Mouse (Mus musculus) stomach, postnatal 0 days (tissue): ENCODE data around the gene Slco1a1. TPM values are rescaled to one million over a fixed set of nuclear protein-coding genes. Genes with fewer than 3 reads are reported as not detected.

Experiments used
- ATAC-seq: fragments of 200-750 bp; cut with Nextera tagmentation; 2 replicates; pipeline ENCODE4 v1.8.0; 2017; ENCODE audit not compliant: low FRiP score, low TSS enrichment
- DNase-seq: peaks from one replicate; pipeline ENCODE4 v3.0.0-alpha.2; 2016; ENCODE audit warnings: low spot score
- H3K27ac ChIP-seq: fragments of 300-500 bp; sonication (generic); replicated peaks from 2 replicates; pipeline ENCODE4 v1.5.1; 2014; ENCODE audit warnings: mild to moderate bottlenecking, control low read depth
- H3K27me3 ChIP-seq: fragments of 300-500 bp; sonication (generic); 2 replicates; pipeline ENCODE4 v1.6.1; 2014; ENCODE audit warnings: low read length; ENCODE audit not compliant: control insufficient read depth, insufficient read depth
- H3K36me3 ChIP-seq: fragments of 300-500 bp; sonication (generic); 2 replicates; pipeline ENCODE4 v1.6.1; 2014; ENCODE audit warnings: low read length, mixed read lengths; ENCODE audit not compliant: control insufficient read depth, insufficient read depth
- H3K4me1 ChIP-seq: fragments of 300-500 bp; sonication (generic); replicated peaks from 2 replicates; pipeline ENCODE4 v1.6.1; 2014; ENCODE audit warnings: antibody characterized with exemption; ENCODE audit not compliant: control insufficient read depth, insufficient read depth
- H3K4me2 ChIP-seq: fragments of 300-500 bp; sonication (generic); replicated peaks from 2 replicates; pipeline ENCODE4 v1.6.1; 2014; ENCODE audit warnings: low read depth, mild to moderate bottlenecking, control low read depth, moderate library complexity
- H3K4me3 ChIP-seq: fragments of 300-500 bp; sonication (generic); 2 replicates; pipeline ENCODE4 v1.5.1; 2014; ENCODE audit warnings: low read depth, low read length, control low read depth
- H3K9ac ChIP-seq: fragments of 300-500 bp; sonication (generic); 2 replicates; pipeline ENCODE4 v1.6.1; 2014; ENCODE audit warnings: mild to moderate bottlenecking, low read length, control low read depth, mixed read lengths
- H3K9me3 ChIP-seq: fragments of 300-500 bp; sonication (generic); 2 replicates; pipeline ENCODE4 v1.6.1; 2016; ENCODE audit warnings: low read length; ENCODE audit not compliant: control insufficient read depth
- CTCF ChIP-seq: IDR thresholded peaks from 2 replicates; pipeline ENCODE4 v1.5.1; 2016; ENCODE audit warnings: antibody characterized with exemption, low read depth, mild to moderate bottlenecking, moderate library complexity
- EP300 ChIP-seq: optimal IDR thresholded peaks from 2 replicates; pipeline ENCODE3; 2016; ENCODE audit warnings: antibody characterized with exemption
- WGBS: fragments of 180-500 bp; shearing (Covaris S2); extraction: QIAGEN DNeasy Blood & Tissue Kit; methylation state at CpG from one replicate; pipeline ENCODE4 v1.1.7; 2014; 5-methylcytosine and 5-hydroxymethylcytosine counted together
- polyA plus RNA-seq: library from polyadenylated mRNA; unstranded; fragments of >200 nt; fragmentation: Nextera tagmentation; extraction: Ambion mirVana; gene quantifications from 2 replicates; pipeline ENCODE4 v1.2.1, GENCODE M21; 2015

Gene Slco1a1
- polyA plus RNA-seq, 1 experiment from 2014 or later = not detected

DNA sequence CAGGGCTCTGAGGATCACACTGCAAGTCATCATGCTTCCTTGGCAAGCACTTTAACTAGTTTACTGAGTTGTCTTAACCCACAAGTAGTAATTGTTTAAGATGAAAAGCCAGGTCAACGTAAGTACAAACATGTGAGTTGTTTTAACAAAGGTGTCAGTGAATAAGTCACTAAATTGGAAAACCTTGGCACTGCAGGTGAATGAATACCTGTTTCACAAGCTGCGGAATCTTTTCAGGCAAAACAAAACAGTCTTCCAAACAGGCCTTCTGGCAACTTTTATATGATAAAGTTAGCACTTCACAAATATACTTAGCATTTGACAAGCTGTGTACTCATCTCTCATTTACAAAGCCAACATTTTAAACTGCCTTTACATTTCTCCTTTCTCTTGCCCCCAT is 75.1 kb downstream of the Slco1a1 start:
- ATAC-seq = no peak
- Histone ChIP-seq H3K36me3 (no peaks in the 10 kb centered on the region), H3K4me2 (no peak overlapping the region), H3K27me3 (no peaks in the 10 kb centered on the region), H3K9ac (no peak overlapping the region), H3K4me1 (no peaks in the 10 kb centered on the region), H3K9me3 (no peaks in the 10 kb centered on the region), H3K27ac (no peak overlapping the region), H3K4me3 (no peak overlapping the region)
- DNase-seq = no peak
- 44% methylated on average over 2 of the region's 2 CpGs for WGBS
- TF ChIP-seq CTCF (no peak), EP300 (no peak)

DNA sequence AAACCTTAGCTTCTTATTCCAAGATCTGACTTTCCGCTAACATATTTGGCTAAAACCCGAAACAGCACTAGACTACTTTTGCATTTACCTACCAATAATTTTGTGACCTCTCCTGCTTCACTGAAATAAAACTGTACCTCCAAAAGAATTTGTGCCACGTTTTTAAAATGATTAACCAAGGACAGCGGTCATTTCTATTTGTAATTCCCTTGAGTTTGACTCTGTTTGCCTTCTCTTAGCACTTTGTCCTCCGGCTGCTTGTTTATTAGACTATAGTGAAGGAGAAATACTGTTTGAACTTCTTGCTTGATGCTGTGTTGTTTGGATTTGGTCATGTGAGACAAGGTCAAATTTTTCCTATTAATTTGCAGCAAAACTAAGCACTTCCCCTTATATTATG is 78.0 kb downstream of the Slco1a1 start:
- Histone ChIP-seq H3K4me3 (no peak overlapping the region), H3K4me1 (no peaks in the 10 kb centered on the region), H3K36me3 (no peaks in the 10 kb centered on the region), H3K4me2 (no peak overlapping the region), H3K27ac (no peak overlapping the region), H3K27me3 (no peaks in the 10 kb centered on the region), H3K9me3 (no peaks in the 10 kb centered on the region), H3K9ac (no peak overlapping the region)
- 66% methylated on average over 5 of the region's 5 CpGs for WGBS
- TF ChIP-seq CTCF (no peak), EP300 (no peak)
- DNase-seq (no peak), ATAC-seq (no peak)

DNA sequence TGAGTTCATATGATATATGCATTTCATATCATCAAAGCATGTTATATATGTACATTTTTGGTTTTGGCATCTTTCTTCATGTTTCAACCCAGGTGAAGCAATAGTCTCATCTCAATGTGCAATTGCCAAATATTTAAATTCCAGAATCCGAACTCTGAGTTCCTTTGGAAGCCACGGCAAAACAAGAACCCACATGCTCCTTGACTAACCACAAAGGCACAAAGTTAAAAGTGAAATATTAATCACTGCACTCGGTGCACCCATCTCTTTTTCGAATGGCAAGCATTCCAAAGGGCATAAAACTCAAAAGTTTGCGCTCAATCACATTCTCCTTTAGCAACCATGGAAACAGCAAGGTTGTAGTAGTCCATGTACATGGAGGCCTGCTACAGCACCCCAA is 80.7 kb downstream of the Slco1a1 start:
- ATAC-seq (no peak), DNase-seq (no peak)
- Histone ChIP-seq H3K4me2 (no peak overlapping the region), H3K36me3 (no peaks in the 10 kb centered on the region), H3K9me3 (no peaks in the 10 kb centered on the region), H3K27me3 (no peaks in the 10 kb centered on the region), H3K9ac (no peak overlapping the region), H3K27ac (no peak overlapping the region), H3K4me3 (no peak overlapping the region), H3K4me1 (no peaks in the 10 kb centered on the region)
- WGBS = 82% methylated on average over 5 of the region's 5 CpGs
- TF ChIP-seq EP300 = no peak
- TF ChIP-seq CTCF = no peak

DNA sequence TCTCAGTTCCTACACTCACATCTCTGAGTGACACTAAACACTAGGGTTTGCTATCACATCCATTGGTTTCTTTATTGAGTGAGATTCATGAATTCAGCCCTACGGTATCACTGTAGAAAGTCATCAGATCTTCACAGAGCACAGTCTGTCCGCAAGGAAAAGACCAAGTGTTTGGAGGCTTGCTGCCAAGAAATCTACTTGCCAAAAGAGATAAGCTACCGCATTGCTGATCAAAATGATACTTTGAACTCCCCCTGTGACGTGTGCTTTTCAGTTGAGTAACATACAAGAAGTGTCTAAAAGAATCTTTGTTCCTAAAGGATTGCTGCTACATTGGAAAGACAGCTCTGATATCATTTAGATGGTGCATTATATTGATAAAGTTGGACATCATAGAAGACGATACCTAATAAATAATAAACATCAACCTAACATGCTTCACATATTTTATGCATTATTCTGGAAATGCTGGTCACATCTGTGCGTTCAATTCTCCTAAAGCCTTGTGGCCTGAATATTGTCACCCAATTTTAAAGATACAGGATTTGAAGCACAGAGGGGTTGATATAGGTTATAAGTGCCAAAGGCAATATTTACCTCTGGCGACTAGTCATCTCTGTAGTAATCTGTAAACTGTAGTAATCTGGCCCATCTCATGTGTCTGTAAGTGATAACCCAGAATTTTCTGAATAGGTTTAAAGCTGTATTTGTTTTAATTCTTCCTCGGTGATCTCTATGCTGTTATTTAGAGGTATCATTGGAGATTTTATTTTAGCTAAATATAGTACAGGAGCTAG is 88.8 kb downstream of the Slco1a1 start:
- no peaks in the 10 kb centered on the region for H3K4me1 ChIP-seq
- H3K4me2 ChIP-seq = no peak overlapping the region
- H3K27ac ChIP-seq = no peak overlapping the region
- no peak overlapping the region for H3K9ac ChIP-seq
- no peak for DNase-seq
- no peak overlapping the region for H3K4me3 ChIP-seq
- TF ChIP-seq EP300 (no peak), CTCF (no peak)
- H3K27me3 ChIP-seq = no peaks in the 10 kb centered on the region
- no peaks in the 10 kb centered on the region for H3K9me3 ChIP-seq
- H3K36me3 ChIP-seq = no peaks in the 10 kb centered on the region
- no peak for ATAC-seq
- 76% methylated on average over 8 of the region's 8 CpGs for WGBS

Other genes starting within 250 kb of the Slco1a1 start
- not detected in 2 replicates for gene Gm5724, start 173.2 kb downstream of the Slco1a1 start, polyA plus RNA-seq
- gene Slco1a4, start 90.8 kb downstream of the Slco1a1 start, polyA plus RNA-seq = 0.02 TPM in 1 of 2 replicates, not detected in the other
- not detected in 2 replicates for gene Gm6614, start 64.5 kb upstream of the Slco1a1 start, polyA plus RNA-seq